Mouse (Mus musculus): ENCODE results near the gene Zfp553. TPM values are rescaled to one million over a fixed set of nuclear protein-coding genes. Genes with fewer than 3 reads are reported as not detected.

Zfp553 gene
- polyA plus RNA-seq (2014; fragmentation: Nextera tagmentation; extraction: Ambion mirVana): 41.8 and 43.3 TPM in 2 replicates

DNA sequence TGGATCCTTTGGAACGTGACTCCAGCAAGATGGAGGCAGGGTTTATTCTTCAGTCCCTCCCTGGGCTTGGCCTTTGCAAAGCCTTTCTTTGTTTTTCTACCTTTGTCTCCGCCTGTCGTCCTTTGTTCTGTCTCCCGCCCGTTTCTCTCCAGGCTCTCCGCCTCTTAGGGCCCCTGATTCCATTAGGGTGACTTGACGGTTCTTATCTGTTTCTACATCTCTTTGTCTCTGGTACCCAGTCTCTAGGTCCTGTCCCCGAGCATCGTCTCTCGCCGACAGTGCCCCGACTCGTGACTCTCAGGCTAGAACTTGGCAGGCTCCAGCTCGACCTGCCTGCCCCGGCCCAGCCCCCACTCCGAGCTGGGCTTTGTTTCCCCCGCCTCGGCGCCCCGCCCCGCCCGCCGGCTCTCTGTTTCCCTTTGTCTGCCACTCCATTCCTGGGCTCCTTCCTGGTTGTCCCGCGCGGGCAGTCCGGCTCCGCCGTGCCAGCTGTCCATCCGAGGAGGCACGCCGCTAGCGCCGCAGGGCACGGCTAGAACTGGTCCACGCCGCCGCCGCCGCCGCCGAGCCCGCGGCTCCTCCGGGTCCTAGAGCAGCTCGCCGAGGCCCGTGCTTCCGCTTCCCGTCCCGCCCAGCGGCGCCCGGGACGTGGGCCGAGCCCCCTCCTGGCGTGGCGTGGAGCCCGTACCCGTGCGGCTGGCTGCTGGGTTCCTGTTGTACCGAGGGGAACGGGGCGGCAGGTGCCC is at the start of gene Zfp553, which contains the start of gene Sept1:
Zfp553 (plus strand) TSS at position 440 of the 746 bp plus-strand sequence.
Sept1 (minus strand) TSS at position 509 of the 746 bp plus-strand sequence.
- DNase-seq (ENCODE audit: low spot score) (peak; percentile 97), ATAC-seq (replicated peaks; ENCODE audit: low FRiP score) (peak; percentile 89)
- peak within 1 kb of the TSS; percentile 99 for H3K9ac ChIP-seq (ENCODE audit: low read length)
- H3K4me3 ChIP-seq (ENCODE audit: low read depth, low read length): peak within 1 kb of the TSS; percentile 94
- peak within 1 kb of the TSS; percentile 99 for H3K27ac ChIP-seq (ENCODE audit: low read depth, low read length)
- peak within 1 kb of the TSS; percentile 61 for H3K4me2 ChIP-seq (ENCODE audit: low read depth, low read length, severe bottlenecking)
- H3K4me1 ChIP-seq (replicated peaks; ENCODE audit: control insufficient read depth, insufficient read depth, low read length): peaks cover 10% of the 10 kb centered on the region; the same call in 1 of the 2 replicates
- no peaks in the 10 kb centered on the region for H3K27me3 ChIP-seq (ENCODE audit: control insufficient read depth, insufficient read depth, low read length)
- H3K36me3 ChIP-seq (ENCODE audit: control insufficient read depth, insufficient read depth, low read length): peaks cover 28% of the 10 kb centered on the region
- H3K9me3 ChIP-seq (ENCODE audit: control insufficient read depth, low read length): no peaks in the 10 kb centered on the region; the same call in 1 of the 2 replicates
- under 1% methylated on average over 63 of the region's 64 CpGs for WGBS

DNA sequence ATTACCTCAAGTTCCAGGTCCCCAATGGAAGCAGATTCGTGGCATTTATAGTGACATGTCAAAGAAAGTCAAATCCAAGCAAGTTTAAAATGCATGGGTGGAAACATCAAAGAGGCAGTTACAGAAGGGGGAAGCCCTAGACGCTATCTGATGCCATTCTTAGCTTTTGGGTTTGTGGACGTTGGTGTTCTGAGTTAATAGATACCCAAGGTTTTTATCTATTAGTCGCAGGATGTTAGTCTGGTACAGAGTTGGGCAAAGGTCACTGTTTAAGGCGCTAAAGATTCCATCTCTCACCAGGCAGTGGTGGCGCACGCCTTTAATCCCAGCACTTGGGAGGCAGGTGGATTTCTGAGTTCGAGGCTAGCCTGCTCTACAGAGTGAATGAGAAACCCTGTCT is 49.5 kb upstream of the Zfp553 start:
- H3K27ac ChIP-seq (ENCODE audit: low read depth, low read length): no peak overlapping the region
- no peak overlapping the region for H3K9ac ChIP-seq (ENCODE audit: low read length)
- H3K36me3 ChIP-seq (ENCODE audit: control insufficient read depth, insufficient read depth, low read length): no peaks in the 10 kb centered on the region
- no peaks in the 10 kb centered on the region for H3K4me1 ChIP-seq (replicated peaks; ENCODE audit: control insufficient read depth, insufficient read depth, low read length)
- 84% methylated on average over 8 of the region's 8 CpGs for WGBS
- no peak overlapping the region for H3K4me2 ChIP-seq (ENCODE audit: low read depth, low read length, severe bottlenecking)
- no peaks in the 10 kb centered on the region for H3K27me3 ChIP-seq (ENCODE audit: control insufficient read depth, insufficient read depth, low read length)
- no peak overlapping the region for H3K4me3 ChIP-seq (ENCODE audit: low read depth, low read length)
- no peak for DNase-seq (ENCODE audit: low spot score)
- no peak for ATAC-seq (replicated peaks; ENCODE audit: low FRiP score)
- H3K9me3 ChIP-seq (ENCODE audit: control insufficient read depth, low read length): no peaks in the 10 kb centered on the region

DNA sequence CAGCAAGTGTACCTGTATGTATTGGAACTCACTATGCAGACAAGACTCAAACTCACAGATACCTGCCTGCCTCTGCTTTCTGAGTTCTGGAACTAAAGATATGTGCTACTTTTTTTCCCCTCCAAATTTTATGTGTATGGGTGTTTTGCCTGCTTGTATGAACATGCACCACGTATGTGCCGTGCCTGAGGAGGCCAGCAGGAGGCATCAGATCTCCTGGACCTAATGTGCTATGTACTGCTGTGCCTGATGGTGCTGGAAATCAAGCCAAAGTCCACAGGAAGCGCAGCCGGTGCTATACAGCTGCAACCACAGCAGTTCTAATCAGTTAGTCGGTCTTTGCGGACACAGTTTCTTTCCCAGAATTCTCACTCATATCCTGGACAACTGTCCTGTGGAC is 49.0 kb upstream of the Zfp553 start:
- DNase-seq (ENCODE audit: low spot score) (no peak), ATAC-seq (replicated peaks; ENCODE audit: low FRiP score) (no peak)
- no peak overlapping the region for H3K4me3 ChIP-seq (ENCODE audit: low read depth, low read length)
- no peaks in the 10 kb centered on the region for H3K36me3 ChIP-seq (ENCODE audit: control insufficient read depth, insufficient read depth, low read length)
- no peaks in the 10 kb centered on the region for H3K9me3 ChIP-seq (ENCODE audit: control insufficient read depth, low read length)
- H3K4me2 ChIP-seq (ENCODE audit: low read depth, low read length, severe bottlenecking): no peak overlapping the region
- 79% methylated on average over 6 of the region's 6 CpGs for WGBS
- no peaks in the 10 kb centered on the region for H3K4me1 ChIP-seq (replicated peaks; ENCODE audit: control insufficient read depth, insufficient read depth, low read length)
- no peaks in the 10 kb centered on the region for H3K27me3 ChIP-seq (ENCODE audit: control insufficient read depth, insufficient read depth, low read length)
- no peak overlapping the region for H3K27ac ChIP-seq (ENCODE audit: low read depth, low read length)
- no peak overlapping the region for H3K9ac ChIP-seq (ENCODE audit: low read length)

DNA sequence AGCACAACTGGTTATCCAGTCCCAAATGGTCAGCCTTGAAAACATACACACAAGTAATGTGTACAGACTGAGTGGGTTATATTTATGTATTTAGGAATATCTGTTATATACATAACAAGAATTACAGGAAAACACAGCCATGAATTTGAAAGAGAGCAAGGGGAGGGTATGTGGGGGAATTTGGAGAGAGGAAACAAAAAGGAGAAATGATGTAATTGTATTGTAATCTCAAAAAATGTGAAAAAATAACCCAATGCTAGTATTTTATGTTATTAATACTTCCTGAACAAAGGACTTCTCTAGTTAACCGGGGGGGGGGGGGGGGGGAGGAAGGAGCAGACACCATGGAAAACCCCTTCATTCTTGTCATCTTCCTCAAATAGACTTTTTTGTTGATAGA is 48.1 kb upstream of the Zfp553 start:
- no peak overlapping the region for H3K4me2 ChIP-seq (ENCODE audit: low read depth, low read length, severe bottlenecking)
- WGBS: 43% methylated on average over 1 of the region's 1 CpGs

GRCm38 (mm10) chr7:127185601-127186000 is 47.3 kb upstream of the Zfp553 start:
- DNase-seq (ENCODE audit: low spot score) (no peak), ATAC-seq (replicated peaks; ENCODE audit: low FRiP score) (no peak)
- no peak overlapping the region for H3K27ac ChIP-seq (ENCODE audit: low read depth, low read length)
- no peaks in the 10 kb centered on the region for H3K4me1 ChIP-seq (replicated peaks; ENCODE audit: control insufficient read depth, insufficient read depth, low read length)
- H3K4me2 ChIP-seq (ENCODE audit: low read depth, low read length, severe bottlenecking): no peak overlapping the region
- 69% methylated on average over 3 of the region's 3 CpGs for WGBS
- H3K9me3 ChIP-seq (ENCODE audit: control insufficient read depth, low read length): no peaks in the 10 kb centered on the region
- H3K27me3 ChIP-seq (ENCODE audit: control insufficient read depth, insufficient read depth, low read length): no peaks in the 10 kb centered on the region
- no peak overlapping the region for H3K9ac ChIP-seq (ENCODE audit: low read length)
- H3K36me3 ChIP-seq (ENCODE audit: control insufficient read depth, insufficient read depth, low read length): no peaks in the 10 kb centered on the region
- H3K4me3 ChIP-seq (ENCODE audit: low read depth, low read length): no peak overlapping the region

More for the DNA sequence above, 48.1 kb upstream of the Zfp553 start:
- Histone ChIP-seq H3K9me3 (ENCODE audit: control insufficient read depth, low read length) (no peaks in the 10 kb centered on the region), H3K27ac (ENCODE audit: low read depth, low read length) (no peak overlapping the region), H3K4me1 (replicated peaks; ENCODE audit: control insufficient read depth, insufficient read depth, low read length) (no peaks in the 10 kb centered on the region), H3K9ac (ENCODE audit: low read length) (no peak overlapping the region), H3K4me3 (ENCODE audit: low read depth, low read length) (no peak overlapping the region), H3K36me3 (ENCODE audit: control insufficient read depth, insufficient read depth, low read length) (no peaks in the 10 kb centered on the region), H3K27me3 (ENCODE audit: control insufficient read depth, insufficient read depth, low read length) (no peaks in the 10 kb centered on the region)
- DNase-seq (ENCODE audit: low spot score) (no peak), ATAC-seq (replicated peaks; ENCODE audit: low FRiP score) (no peak)

DNA sequence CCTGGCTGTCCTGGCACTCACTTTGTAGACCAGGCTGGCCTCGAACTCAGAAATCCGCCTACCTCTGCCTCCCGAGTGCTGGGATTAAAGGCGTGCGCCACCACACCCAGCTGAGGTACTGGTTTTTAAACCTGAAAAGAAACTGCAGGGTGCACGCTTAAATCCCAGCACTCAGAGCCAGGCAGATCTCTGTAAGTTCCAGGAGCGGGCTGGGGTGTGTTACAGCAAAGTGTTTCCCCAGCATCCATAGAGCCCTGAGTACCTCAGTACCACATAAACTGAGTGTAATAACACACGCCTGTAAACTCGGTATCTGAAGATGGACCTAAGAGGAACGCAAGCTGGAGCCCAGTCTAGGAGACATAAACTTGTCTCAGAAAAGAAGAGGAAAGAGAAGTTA is 45.5 kb upstream of the Zfp553 start:
- H3K27me3 ChIP-seq (ENCODE audit: control insufficient read depth, insufficient read depth, low read length): no peaks in the 10 kb centered on the region
- H3K27ac ChIP-seq (ENCODE audit: low read depth, low read length): no peak overlapping the region
- DNase-seq (ENCODE audit: low spot score) (no peak), ATAC-seq (replicated peaks; ENCODE audit: low FRiP score) (no peak)
- no peak overlapping the region for H3K4me2 ChIP-seq (ENCODE audit: low read depth, low read length, severe bottlenecking)
- no peaks in the 10 kb centered on the region for H3K4me1 ChIP-seq (replicated peaks; ENCODE audit: control insufficient read depth, insufficient read depth, low read length)
- WGBS: 74% methylated on average over 10 of the region's 10 CpGs
- no peak overlapping the region for H3K9ac ChIP-seq (ENCODE audit: low read length)
- no peak overlapping the region for H3K4me3 ChIP-seq (ENCODE audit: low read depth, low read length)
- peaks cover 7% of the 10 kb centered on the region for H3K36me3 ChIP-seq (ENCODE audit: control insufficient read depth, insufficient read depth, low read length)
- H3K9me3 ChIP-seq (ENCODE audit: control insufficient read depth, low read length): no peaks in the 10 kb centered on the region

DNA sequence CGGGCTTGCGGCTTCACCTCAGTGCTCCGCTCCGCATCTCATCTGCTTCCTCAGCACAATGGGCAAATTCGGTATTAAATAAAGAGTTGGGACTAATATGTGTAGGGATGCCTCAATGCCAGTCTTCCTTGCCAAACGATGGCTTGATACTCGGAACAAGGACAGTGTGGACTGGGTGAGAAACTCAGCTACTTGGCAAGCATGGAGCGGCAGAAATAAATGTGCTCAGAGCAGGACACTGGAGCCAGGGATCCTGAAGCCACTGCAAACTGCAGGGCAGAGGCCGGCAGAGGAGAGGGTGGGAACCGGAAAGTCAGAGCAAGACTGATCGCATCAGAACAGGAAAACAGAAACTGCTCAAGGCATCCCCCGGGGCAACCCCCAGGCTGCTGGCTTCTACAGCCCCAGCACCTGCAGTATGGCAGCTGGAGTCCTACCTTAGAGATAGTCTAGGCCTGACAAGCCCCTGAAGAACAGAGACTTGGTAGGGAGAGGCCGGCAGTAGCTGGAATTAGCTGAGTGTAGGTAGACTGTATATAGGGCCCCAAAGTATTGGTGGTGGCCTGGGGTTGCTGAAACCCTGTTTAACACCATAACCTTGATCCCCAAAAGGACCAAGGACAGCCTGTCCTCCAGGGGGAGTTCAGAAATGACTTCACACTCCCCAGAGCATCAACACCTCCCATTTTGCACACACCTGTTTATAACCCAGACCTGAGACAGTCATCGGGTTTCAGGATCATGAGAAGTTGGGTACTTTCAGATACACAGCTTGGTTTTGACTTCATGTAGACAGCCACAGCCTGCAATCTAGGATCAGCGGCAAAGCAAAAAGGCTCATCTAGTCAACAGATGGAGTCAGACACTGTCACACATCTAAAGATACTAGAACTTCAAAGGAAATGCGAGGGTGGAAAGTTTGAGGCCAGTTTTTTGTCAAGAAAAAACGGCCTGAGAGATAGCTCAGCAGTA is 44.3 kb upstream of the Zfp553 start:
- Histone ChIP-seq H3K9me3 (ENCODE audit: control insufficient read depth, low read length) (no peaks in the 10 kb centered on the region), H3K4me3 (ENCODE audit: low read depth, low read length) (no peak overlapping the region), H3K27me3 (ENCODE audit: control insufficient read depth, insufficient read depth, low read length) (no peaks in the 10 kb centered on the region), H3K36me3 (ENCODE audit: control insufficient read depth, insufficient read depth, low read length) (peaks cover 16% of the 10 kb centered on the region), H3K4me1 (replicated peaks; ENCODE audit: control insufficient read depth, insufficient read depth, low read length) (no peaks in the 10 kb centered on the region), H3K4me2 (ENCODE audit: low read depth, low read length, severe bottlenecking) (no peak overlapping the region), H3K9ac (ENCODE audit: low read length) (no peak overlapping the region), H3K27ac (ENCODE audit: low read depth, low read length) (no peak overlapping the region)
- ATAC-seq (replicated peaks; ENCODE audit: low FRiP score): no peak
- 87% methylated on average over 17 of the region's 17 CpGs for WGBS
- DNase-seq (ENCODE audit: low spot score): no peak

DNA sequence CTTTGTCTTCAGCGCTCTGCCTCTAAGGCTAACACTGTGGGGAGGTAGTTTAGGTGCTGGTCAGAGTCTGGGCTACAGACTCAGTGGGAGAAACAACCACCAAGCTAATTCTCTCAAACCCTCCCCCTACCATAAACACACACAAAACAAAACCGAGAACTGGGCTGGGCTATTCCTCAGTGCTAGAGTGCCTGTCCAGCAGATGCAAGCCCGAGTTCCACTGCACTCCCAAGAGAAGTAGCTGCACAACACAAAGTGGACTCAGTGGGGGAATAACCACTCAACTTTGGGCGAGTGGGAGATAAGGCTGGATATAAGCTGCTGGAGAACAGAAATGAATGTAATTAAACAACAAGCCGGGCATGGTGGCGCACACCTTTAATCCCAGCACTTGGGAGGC is 42.2 kb upstream of the Zfp553 start:
- DNase-seq (ENCODE audit: low spot score): no peak
- no peak overlapping the region for H3K9ac ChIP-seq (ENCODE audit: low read length)
- ATAC-seq (replicated peaks; ENCODE audit: low FRiP score): no peak
- H3K4me2 ChIP-seq (ENCODE audit: low read depth, low read length, severe bottlenecking): no peak overlapping the region
- WGBS: 86% methylated on average over 6 of the region's 6 CpGs
- H3K27ac ChIP-seq (ENCODE audit: low read depth, low read length): no peak overlapping the region
- H3K4me1 ChIP-seq (replicated peaks; ENCODE audit: control insufficient read depth, insufficient read depth, low read length): peaks cover 6% of the 10 kb centered on the region
- no peaks in the 10 kb centered on the region for H3K27me3 ChIP-seq (ENCODE audit: control insufficient read depth, insufficient read depth, low read length)
- peaks cover 21% of the 10 kb centered on the region for H3K36me3 ChIP-seq (ENCODE audit: control insufficient read depth, insufficient read depth, low read length)
- H3K9me3 ChIP-seq (ENCODE audit: control insufficient read depth, low read length): no peaks in the 10 kb centered on the region
- H3K4me3 ChIP-seq (ENCODE audit: low read depth, low read length): no peak overlapping the region

Measured in forebrain, embryonic 11.5 days (tissue).